Mouse (Mus musculus) neural tube, embryonic 14.5 days (tissue): ENCODE results near the gene Ccdc121. TPM values are rescaled to one million over a fixed set of nuclear protein-coding genes. Genes with fewer than 3 reads are reported as not detected.
"Not testable (repeated sequence)": the region's sequence is repeated elsewhere in the genome, so short reads cannot be mapped to it uniquely, and the experiment has no call there.

ENCODE experiments used
- ATAC-seq: fragments of 200-750 bp; cut with Nextera tagmentation; 2 replicates; pipeline ENCODE4 v1.8.0; 2017; ENCODE audit warnings: low read depth, mild to moderate bottlenecking, moderate TSS enrichment, moderate library complexity
- H3K27ac ChIP-seq: fragments of 300-500 bp; sonication (generic); 2 replicates; pipeline ENCODE4 v1.5.1; 2014; ENCODE audit warnings: low read depth, mild to moderate bottlenecking, control low read depth, low read length, moderate library complexity, mixed read lengths
- H3K27me3 ChIP-seq: fragments of 300-500 bp; sonication (generic); 2 replicates; pipeline ENCODE4 v1.6.1; 2014; ENCODE audit warnings: low read length; ENCODE audit not compliant: control insufficient read depth, insufficient read depth
- H3K36me3 ChIP-seq: fragments of 300-500 bp; sonication (generic); 2 replicates; pipeline ENCODE4 v1.6.1; 2014; ENCODE audit warnings: low read length, mixed read lengths; ENCODE audit not compliant: control insufficient read depth, insufficient read depth
- H3K4me1 ChIP-seq: fragments of 300-500 bp; sonication (generic); 2 replicates; pipeline ENCODE4 v1.6.1; 2014; ENCODE audit warnings: low read length; ENCODE audit not compliant: control insufficient read depth, insufficient read depth
- H3K4me2 ChIP-seq: fragments of 300-500 bp; sonication (generic); 2 replicates; pipeline ENCODE4 v1.6.1; 2014; ENCODE audit warnings: mild to moderate bottlenecking, low read depth, low read length, control low read depth
- H3K4me3 ChIP-seq: fragments of 300-500 bp; sonication (generic); 2 replicates; pipeline ENCODE4 v1.5.1; 2014; ENCODE audit warnings: low read depth, low read length, control low read depth, mixed read lengths
- H3K9ac ChIP-seq: fragments of 300-500 bp; sonication (generic); replicated peaks from 2 replicates; pipeline ENCODE4 v1.6.1; 2014; ENCODE audit warnings: low read depth, mild to moderate bottlenecking, control low read depth, low read length, mixed read lengths
- H3K9me3 ChIP-seq: fragments of 300-500 bp; sonication (generic); 2 replicates; pipeline ENCODE4 v1.6.1; 2016; ENCODE audit warnings: low read length; ENCODE audit not compliant: control insufficient read depth
- WGBS: fragments of 180-500 bp; shearing (Covaris S2); extraction: QIAGEN DNeasy Blood & Tissue Kit; methylation state at CpG from one replicate; pipeline ENCODE4 v1.1.7; 2014; 5-methylcytosine and 5-hydroxymethylcytosine counted together
- polyA plus RNA-seq: library from polyadenylated mRNA; unstranded; fragments of >200 nt; fragmentation: Nextera tagmentation; extraction: Ambion mirVana; gene quantifications from 2 replicates; pipeline ENCODE4 v1.2.1, GENCODE M21; 2014

Gene Ccdc121
- polyA plus RNA-seq, 1 experiment from 2014 or later = not detected

GRCm38 (mm10) chr1:181519137-181519536 lies 7.9 kb upstream of the Ccdc121 start:
- Histone ChIP-seq H3K4me2 (no peak overlapping the region), H3K27me3 (no peaks in the 10 kb centered on the region), H3K36me3 (no peaks in the 10 kb centered on the region), H3K4me1 (no peaks in the 10 kb centered on the region), H3K4me3 (no peak overlapping the region), H3K9ac (no peak overlapping the region), H3K27ac (no peak overlapping the region), H3K9me3 (no peaks in the 10 kb centered on the region)
- 82% methylated on average over 4 of the region's 4 CpGs for WGBS
- no peak for ATAC-seq

DNA sequence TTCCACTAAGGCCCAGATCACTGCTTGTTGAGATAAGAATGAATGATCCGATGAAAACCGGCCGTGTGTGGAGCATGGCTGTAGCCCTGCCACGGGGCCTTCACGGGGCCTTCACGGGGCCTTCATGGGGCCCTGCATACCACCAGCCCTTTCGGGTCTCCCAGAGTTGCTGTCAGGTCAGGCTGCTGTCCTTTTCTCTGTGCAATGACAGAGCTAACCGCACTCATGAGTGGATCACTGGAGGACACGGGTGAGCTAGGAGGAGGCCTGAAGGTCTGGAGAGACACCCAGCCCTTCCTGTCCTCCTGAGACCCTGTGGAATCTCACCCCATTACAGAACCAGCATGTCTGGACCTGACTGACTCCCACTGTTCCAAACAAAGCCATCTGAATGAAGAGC lies 6.8 kb upstream of the Ccdc121 start:
- H3K4me1 ChIP-seq = no peaks in the 10 kb centered on the region
- H3K4me2 ChIP-seq = no peak overlapping the region
- no peak overlapping the region for H3K4me3 ChIP-seq
- H3K36me3 ChIP-seq = no peaks in the 10 kb centered on the region
- H3K9me3 ChIP-seq = no peaks in the 10 kb centered on the region
- H3K27me3 ChIP-seq = no peaks in the 10 kb centered on the region
- WGBS = 96% methylated on average over 9 of the region's 9 CpGs
- no peak overlapping the region for H3K9ac ChIP-seq
- H3K27ac ChIP-seq = no peak overlapping the region
- ATAC-seq = no peak

- no peak overlapping the region for H3K4me2 ChIP-seq
- no peaks in the 10 kb centered on the region for H3K36me3 ChIP-seq
- no peak overlapping the region for H3K9ac ChIP-seq
- ATAC-seq = no peak
- H3K27me3 ChIP-seq = no peaks in the 10 kb centered on the region
- H3K4me3 ChIP-seq = no peak overlapping the region
- no peaks in the 10 kb centered on the region for H3K9me3 ChIP-seq
- WGBS = 81% methylated on average over 15 of the region's 15 CpGs
- no peak overlapping the region for H3K27ac ChIP-seq
- no peaks in the 10 kb centered on the region for H3K4me1 ChIP-seq
Observed at GRCm38 (mm10) chr1:181512430-181513129, 1.3 kb upstream of the Ccdc121 start.

GRCm38 (mm10) chr1:181510855-181511254 lies 396 bp downstream of the Ccdc121 start:
- H3K27ac ChIP-seq, H3K9me3 ChIP-seq, H3K4me2 ChIP-seq, ATAC-seq, H3K4me3 ChIP-seq, H3K36me3 ChIP-seq, H3K9ac ChIP-seq, H3K27me3 ChIP-seq, H3K4me1 ChIP-seq: not testable (repeated sequence)
- 89% methylated on average over 11 of the region's 11 CpGs for WGBS

GRCm38 (mm10) chr1:181505367-181505766 lies 5.9 kb downstream of the Ccdc121 start:
- Histone ChIP-seq H3K27me3 (no peaks in the 10 kb centered on the region), H3K4me2 (no peak overlapping the region), H3K9ac (no peak overlapping the region), H3K4me3 (no peak overlapping the region), H3K9me3 (no peaks in the 10 kb centered on the region), H3K36me3 (no peaks in the 10 kb centered on the region), H3K4me1 (no peaks in the 10 kb centered on the region), H3K27ac (no peak overlapping the region)
- no peak for ATAC-seq
- 65% methylated on average over 8 of the region's 8 CpGs for WGBS

GRCm38 (mm10) chr1:181503471-181503870 lies 7.8 kb downstream of the Ccdc121 start:
- no peak for ATAC-seq
- Histone ChIP-seq H3K36me3 (no peaks in the 10 kb centered on the region), H3K4me2 (no peak overlapping the region), H3K9me3 (no peaks in the 10 kb centered on the region), H3K27me3 (no peaks in the 10 kb centered on the region), H3K9ac (no peak overlapping the region), H3K4me3 (no peak overlapping the region), H3K27ac (no peak overlapping the region), H3K4me1 (no peaks in the 10 kb centered on the region)
- WGBS = 94% methylated on average over 2 of the region's 2 CpGs

DNA sequence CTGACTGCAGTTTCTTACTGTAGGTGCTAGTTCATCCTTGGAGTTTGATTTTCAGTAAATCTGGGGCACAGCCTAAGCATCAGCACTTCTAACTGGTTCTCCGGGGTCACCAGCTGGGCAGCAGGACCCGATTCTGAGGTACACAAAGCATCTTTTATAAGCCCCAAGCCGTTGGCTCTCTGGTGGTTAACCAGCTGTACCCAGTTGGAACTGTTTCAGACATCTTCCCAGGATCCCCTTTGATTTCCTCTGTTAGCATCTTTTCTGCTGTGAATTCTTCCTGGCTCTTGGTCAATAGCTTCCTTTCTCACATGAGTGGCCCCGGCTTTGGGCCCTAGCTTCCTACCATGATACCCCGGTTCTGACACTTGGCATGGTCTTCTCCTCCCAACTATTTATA lies 26.6 kb downstream of the Ccdc121 start:
- ATAC-seq = 0 out of 2 replicates have a peak, but pooled peaks have one; percentile 31
- no peaks in the 10 kb centered on the region for H3K27me3 ChIP-seq
- 54% methylated on average over 5 of the region's 5 CpGs for WGBS
- H3K4me2 ChIP-seq = no peak overlapping the region
- no peak overlapping the region for H3K4me3 ChIP-seq
- H3K9me3 ChIP-seq = no peaks in the 10 kb centered on the region
- no peaks in the 10 kb centered on the region for H3K36me3 ChIP-seq
- no peak overlapping the region for H3K27ac ChIP-seq
- H3K4me1 ChIP-seq = 0 out of 2 replicates have a peak, but pooled peaks cover 2% of the 10 kb centered on the region
- no peak overlapping the region for H3K9ac ChIP-seq

DNA sequence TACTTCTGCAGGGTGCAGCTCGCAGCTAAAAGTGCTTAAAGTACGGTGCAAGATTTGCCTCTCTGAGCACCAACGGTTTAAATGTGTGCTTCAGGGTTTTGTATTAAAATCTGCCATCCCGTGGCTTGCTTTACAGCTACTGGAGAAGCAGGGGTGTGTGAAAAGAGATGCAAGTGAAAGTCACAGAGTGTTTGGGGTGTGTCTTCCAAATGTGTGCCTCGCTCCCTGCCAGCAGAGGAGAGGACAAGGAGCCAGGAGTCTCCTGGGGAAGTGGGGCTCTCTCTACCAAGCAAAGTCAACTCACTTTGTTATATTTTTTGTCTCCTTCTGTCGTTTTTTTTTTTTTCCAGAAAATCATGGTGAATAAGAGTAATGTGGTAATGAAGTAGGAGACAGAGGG lies 34.7 kb downstream of the Ccdc121 start:
- WGBS = 77% methylated on average over 6 of the region's 6 CpGs
- H3K9ac ChIP-seq = no peak overlapping the region
- ATAC-seq = no peak
- H3K4me3 ChIP-seq = no peak overlapping the region
- no peaks in the 10 kb centered on the region for H3K27me3 ChIP-seq
- H3K4me1 ChIP-seq = no peaks in the 10 kb centered on the region
- no peak overlapping the region for H3K27ac ChIP-seq
- H3K4me2 ChIP-seq = no peak overlapping the region
- no peaks in the 10 kb centered on the region for H3K36me3 ChIP-seq
- H3K9me3 ChIP-seq = peaks cover under 1% of the 10 kb centered on the region; the same call in 1 of the 2 replicates

DNA sequence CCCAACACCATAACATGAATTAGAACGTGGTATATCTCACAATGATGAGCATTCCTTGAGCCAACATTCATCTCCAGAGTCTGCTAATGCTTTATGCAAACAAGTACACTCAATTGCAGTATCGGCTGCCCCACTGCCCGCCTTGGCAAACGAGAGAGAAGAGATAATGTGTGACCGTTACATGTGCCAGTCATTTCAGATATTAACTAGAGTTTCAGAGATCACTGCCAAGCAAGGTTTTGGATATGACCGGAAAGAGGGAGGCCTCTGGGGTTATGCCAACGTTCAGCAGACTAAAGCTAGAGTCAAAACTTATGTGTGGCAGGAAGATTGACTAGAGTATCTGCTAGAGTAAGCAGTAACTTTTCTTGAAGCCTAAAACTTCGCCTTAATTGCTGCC lies 35.1 kb downstream of the Ccdc121 start:
- H3K9me3 ChIP-seq = peaks cover 3% of the 10 kb centered on the region; the same call in 1 of the 2 replicates
- no peak overlapping the region for H3K27ac ChIP-seq
- H3K4me3 ChIP-seq = no peak overlapping the region
- no peaks in the 10 kb centered on the region for H3K36me3 ChIP-seq
- H3K4me2 ChIP-seq = no peak overlapping the region
- H3K27me3 ChIP-seq = no peaks in the 10 kb centered on the region
- WGBS = 82% methylated on average over 8 of the region's 8 CpGs
- H3K4me1 ChIP-seq = no peaks in the 10 kb centered on the region
- H3K9ac ChIP-seq = no peak overlapping the region
- no peak for ATAC-seq
